Mouse (Mus musculus): ENCODE measurements around the gene Mapk8ip3. TPM values are rescaled to one million over a fixed set of nuclear protein-coding genes. Genes with fewer than 3 reads are reported as not detected.

Gene Mapk8ip3
- total RNA-seq, 2 experiments from 2014 or later: 17.3 to 20.1 TPM

GRCm38 (mm10) chr17:24902671-24903474 is 33.9 kb downstream of the Mapk8ip3 start:
- no peak for ATAC-seq (ENCODE audit: poor library complexity, severe bottlenecking)

- no peak for ATAC-seq (ENCODE audit: poor library complexity, severe bottlenecking)
Measured at GRCm38 (mm10) chr17:24902124-24902523, 34.7 kb downstream of the Mapk8ip3 start.

GRCm38 (mm10) chr17:24900014-24900413 is 36.8 kb downstream of the Mapk8ip3 start:
- no peak for ATAC-seq (ENCODE audit: poor library complexity, severe bottlenecking)

- no peak for ATAC-seq (ENCODE audit: poor library complexity, severe bottlenecking)
Measured at GRCm38 (mm10) chr17:24899153-24899552, 37.6 kb downstream of the Mapk8ip3 start.

GRCm38 (mm10) chr17:24898041-24898854 is 38.5 kb downstream of the Mapk8ip3 start:
- no peak for ATAC-seq (ENCODE audit: poor library complexity, severe bottlenecking)

GRCm38 (mm10) chr17:24897600-24897999 is 39.2 kb downstream of the Mapk8ip3 start:
- no peak for ATAC-seq (ENCODE audit: poor library complexity, severe bottlenecking)

- ATAC-seq (ENCODE audit: poor library complexity, severe bottlenecking): no peak
Measured at GRCm38 (mm10) chr17:24896993-24897269, 39.8 kb downstream of the Mapk8ip3 start.

GRCm38 (mm10) chr17:24896241-24896992 is 40.4 kb downstream of the Mapk8ip3 start, which contains the start of gene Nme3:
Nme3 (plus strand) TSS chr17:24896500.
- peak; percentile 74 for ATAC-seq (ENCODE audit: poor library complexity, severe bottlenecking)

GRCm38 (mm10) chr17:24895571-24896240 is 41.1 kb downstream of the Mapk8ip3 start:
- 0 out of 2 replicates have a peak, but pooled peaks have one; percentile 4 for ATAC-seq (ENCODE audit: poor library complexity, severe bottlenecking)

- ATAC-seq (ENCODE audit: poor library complexity, severe bottlenecking): peak; percentile 45
Measured at GRCm38 (mm10) chr17:24894995-24895547, 41.7 kb downstream of the Mapk8ip3 start, which contains the start of the genes Eme2 and Mrps34. Eme2 (minus strand) TSS chr17:24895087. Mrps34 (plus strand) TSS chr17:24895116.

GRCm38 (mm10) chr17:24894061-24894994 is 42.4 kb downstream of the Mapk8ip3 start:
- peak; percentile 2; the same call in 1 of the 2 replicates for ATAC-seq (ENCODE audit: poor library complexity, severe bottlenecking)

GRCm38 (mm10) chr17:24893276-24893675 is 43.5 kb downstream of the Mapk8ip3 start:
- ATAC-seq (ENCODE audit: poor library complexity, severe bottlenecking): no peak

- ATAC-seq (ENCODE audit: poor library complexity, severe bottlenecking): no peak
Measured at GRCm38 (mm10) chr17:24892785-24893184, 44.0 kb downstream of the Mapk8ip3 start.

GRCm38 (mm10) chr17:24891321-24891720 is 45.5 kb downstream of the Mapk8ip3 start:
- ATAC-seq (ENCODE audit: poor library complexity, severe bottlenecking): no peak

- no peak for ATAC-seq (ENCODE audit: poor library complexity, severe bottlenecking)
Measured at GRCm38 (mm10) chr17:24890151-24891092, 46.4 kb downstream of the Mapk8ip3 start.

- no peak for ATAC-seq (ENCODE audit: poor library complexity, severe bottlenecking)
Measured at GRCm38 (mm10) chr17:24888862-24889261, 47.9 kb downstream of the Mapk8ip3 start.

GRCm38 (mm10) chr17:24887291-24888080 is 49.3 kb downstream of the Mapk8ip3 start:
- ATAC-seq (ENCODE audit: poor library complexity, severe bottlenecking): no peak

Data from megakaryocyte, adult 5-6 weeks (primary cell).